Mouse (Mus musculus): ENCODE data around the gene Rif1. TPM values are rescaled to one million over a fixed set of nuclear protein-coding genes. Genes with fewer than 3 reads are reported as not detected.

The Rif1 gene
- polyA plus RNA-seq (2012; rRNA removed) = 0.02 and 0.05 TPM in 2 replicates

DNA sequence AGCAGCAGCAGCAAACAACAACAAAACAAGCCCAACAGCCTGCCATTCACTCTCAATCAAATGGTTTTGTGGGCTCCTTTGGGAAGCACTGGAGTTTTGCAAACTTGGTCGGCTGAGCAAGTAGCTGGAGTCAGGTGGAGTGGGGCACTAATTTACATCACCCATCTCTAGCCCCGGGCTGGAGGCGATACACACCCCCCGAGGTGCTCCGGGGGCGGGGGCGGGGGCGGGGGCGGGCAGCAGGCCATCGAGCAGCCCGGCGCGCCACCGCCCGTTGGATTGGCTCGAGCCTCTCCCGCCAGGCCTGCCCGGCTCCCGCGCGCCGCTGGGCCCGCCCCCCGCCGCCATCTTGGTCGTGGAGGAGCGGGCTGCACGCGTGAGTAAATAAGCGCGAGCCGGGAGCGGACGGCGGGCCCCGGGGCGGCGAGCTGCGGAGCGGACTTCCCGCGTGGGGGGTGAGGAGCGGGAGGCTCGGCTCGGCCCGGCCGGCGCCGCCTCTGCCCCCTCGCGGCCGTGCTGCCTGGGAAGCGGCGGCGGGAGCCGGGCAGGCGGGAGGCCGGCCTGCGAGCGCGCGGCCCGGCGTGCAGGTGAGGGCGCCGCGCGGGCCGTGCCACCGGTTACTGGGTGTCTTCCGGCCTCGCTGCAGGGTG is at the start of gene Rif1:
Gene Rif1 (plus strand): TSS at position 342 of the 650 bp plus-strand sequence.

DNA sequence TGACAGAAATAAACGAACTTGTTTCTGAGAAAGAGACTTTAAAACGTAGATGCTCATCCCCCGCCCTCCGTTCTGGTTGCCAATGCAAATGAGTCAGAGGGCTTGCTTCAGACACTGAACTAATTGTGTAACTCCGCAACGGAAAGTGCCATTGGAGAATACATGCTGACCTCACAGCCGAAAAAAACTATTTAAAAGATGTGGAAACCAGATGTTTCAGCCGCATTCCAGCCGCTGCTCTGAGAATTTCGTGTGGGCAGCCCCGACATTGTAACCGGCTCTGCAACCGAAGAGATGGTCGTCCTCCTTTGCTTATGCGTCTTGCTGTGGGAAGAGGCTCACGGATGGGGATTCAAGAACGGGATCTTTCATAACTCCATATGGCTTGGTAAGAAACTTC is 34.8 kb upstream of the Rif1 start, which contains the start of gene Tnfaip6:
Gene Tnfaip6 (plus strand): TSS at position 128 of the 400 bp plus-strand sequence.

Other genes starting within 250 kb of the Rif1 start
- 2.5 and 3.0 TPM in 2 replicates for gene Rbm43, start 137.7 kb upstream of the Rif1 start, polyA plus RNA-seq (2012; rRNA removed)
- 0.28 and 0.83 TPM in 2 replicates for gene Nmi, start 99.3 kb upstream of the Rif1 start, polyA plus RNA-seq (2012; rRNA removed)
- 0.05 and 0.10 TPM in 2 replicates for gene Tnfaip6, start 34.8 kb upstream of the Rif1 start, polyA plus RNA-seq (2012; rRNA removed)